Mouse (Mus musculus) liver, postnatal 0 days (tissue): ENCODE results near the gene Taf1d.

Experiments
- CTCF ChIP-seq: sonication (generic); IDR thresholded peaks from 2 replicates; pipeline ENCODE4 v1.5.1; 2016; ENCODE audit warnings: antibody characterized with exemption, low read depth
- EP300 ChIP-seq: IDR thresholded peaks from 2 replicates; pipeline ENCODE4 v1.6.1; 2016; ENCODE audit warnings: antibody characterized with exemption, low read depth, mild to moderate bottlenecking

DNA sequence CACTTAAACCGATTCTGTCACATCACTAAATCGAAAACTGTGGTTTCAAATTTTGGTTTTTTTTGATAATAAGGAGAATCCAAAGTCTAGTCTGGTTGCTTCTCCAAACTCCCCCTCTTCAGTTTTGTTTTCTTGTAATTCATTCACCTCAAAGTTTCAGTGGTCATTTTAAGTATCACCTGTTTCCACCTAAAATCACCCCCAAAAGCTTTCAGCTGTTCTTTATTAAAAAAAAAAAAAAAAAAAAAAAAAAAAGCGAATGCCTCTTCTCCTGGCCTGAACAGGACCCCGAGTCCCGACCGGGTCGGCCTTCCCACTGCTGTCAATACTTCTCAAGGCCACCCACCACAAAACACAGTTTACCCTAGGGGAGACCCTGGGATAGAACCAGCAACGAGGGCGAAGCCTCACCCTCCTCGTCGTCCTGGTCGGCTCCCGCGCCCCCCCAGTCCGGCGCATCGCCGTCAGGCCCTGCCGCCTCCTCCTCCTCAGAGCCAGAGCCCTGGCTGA is 26.8 kb upstream of the Taf1d start:
- TF ChIP-seq CTCF = no peak
- TF ChIP-seq EP300 = no peak
